Mouse (Mus musculus) kidney, adult 9 months (tissue): ENCODE results near the gene Vmn1r117.
"Not testable (repeated sequence)": the region's sequence is repeated elsewhere in the genome, so short reads cannot be mapped to it uniquely, and the experiment has no call there.

ENCODE experiments used
- DNase-seq: peaks from one replicate; pipeline ENCODE4 v3.0.0; 2022

Gene Vmn1r117

GRCm38 (mm10) chr7:20884021-20884420 lies at the start of gene Vmn1r117:
Gene Vmn1r117 (minus strand): TSS chr7:20884121.
- not testable (repeated sequence) for DNase-seq

GRCm38 (mm10) chr7:20912247-20912646 lies 28.3 kb upstream of the Vmn1r117 start, which contains the start of gene Vmn1r118:
Gene Vmn1r118 (minus strand): TSS chr7:20912347.
- not testable (repeated sequence) for DNase-seq

- not testable (repeated sequence) for DNase-seq
These were observed 12.0 kb downstream of the Vmn1r117 start, which contains the start of gene Vmn1r116 for GRCm38 (mm10) chr7:20871956-20872355. Gene Vmn1r116 (plus strand): TSS chr7:20872256.

GRCm38 (mm10) chr7:20844885-20845284 lies 39.0 kb downstream of the Vmn1r117 start, which contains the start of gene Vmn1r115:
Gene Vmn1r115 (minus strand): TSS chr7:20844985.
- DNase-seq: not testable (repeated sequence)
